Mouse (Mus musculus) ovary, postnatal 14 days (tissue): Measurements from ENCODE around the gene Cdkn2aipnl.

ENCODE experiments used
- DNase-seq: peaks from one replicate; pipeline ENCODE4 v3.0.0; 2022; ENCODE audit warnings: low spot score

Gene Cdkn2aipnl

GRCm38 (mm10) chr11:51946144-51946543 lies 21.3 kb upstream of the Cdkn2aipnl start:
- no peak for DNase-seq

GRCm38 (mm10) chr11:51949155-51949840 lies 18.2 kb upstream of the Cdkn2aipnl start:
- DNase-seq: no peak

- no peak for DNase-seq
Measured at GRCm38 (mm10) chr11:51949919-51950318, 17.5 kb upstream of the Cdkn2aipnl start.

DNA sequence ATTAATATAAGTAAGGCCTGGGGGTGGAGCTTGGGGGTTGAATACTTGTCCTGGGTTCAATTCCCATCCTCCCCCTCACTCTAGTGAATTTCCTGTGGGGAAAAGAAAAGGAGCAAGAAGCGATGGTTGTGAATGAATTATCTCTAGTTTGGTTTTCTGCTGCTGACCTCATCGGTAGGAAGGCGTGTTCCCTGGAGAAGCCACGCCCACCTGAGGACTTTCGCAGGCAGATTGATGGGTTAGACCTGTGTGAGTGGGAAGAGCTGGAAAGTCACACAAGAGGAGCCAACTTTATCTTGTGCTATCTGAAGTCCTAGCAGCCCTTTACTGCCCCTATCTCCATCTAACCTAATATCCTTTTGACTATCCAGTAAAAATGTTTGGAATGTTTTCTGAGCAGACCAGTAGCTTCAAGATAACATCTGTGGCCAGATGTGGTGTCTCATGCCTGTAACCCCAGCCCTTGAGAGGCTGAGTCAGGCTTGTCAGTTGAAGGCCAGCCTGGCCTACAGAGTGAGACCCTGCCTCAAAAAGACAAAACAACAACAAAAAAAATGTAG lies 15.5 kb upstream of the Cdkn2aipnl start:
- no peak for DNase-seq

- DNase-seq: no peak
Measured at GRCm38 (mm10) chr11:51956112-51956511, 11.3 kb upstream of the Cdkn2aipnl start.

DNA sequence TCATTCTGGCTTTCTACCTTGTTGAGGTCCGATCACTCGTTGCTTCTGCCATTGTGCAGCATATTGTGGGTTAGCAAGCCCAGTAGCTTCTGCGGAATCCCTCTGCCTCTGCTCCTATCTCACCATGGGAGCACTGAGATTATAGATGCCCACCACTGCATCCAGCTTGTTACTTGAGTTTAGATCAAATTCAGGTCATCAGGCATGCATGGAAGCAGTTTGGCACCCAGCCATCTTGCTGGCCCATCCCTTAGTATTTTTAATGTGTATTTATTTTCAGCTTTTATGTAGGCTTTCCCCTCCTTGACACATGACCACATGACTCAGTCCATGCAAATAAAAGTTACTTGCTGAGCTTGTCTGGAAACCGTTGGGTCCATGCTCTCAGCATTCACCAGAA lies 9.7 kb upstream of the Cdkn2aipnl start:
- DNase-seq: no peak

GRCm38 (mm10) chr11:51959511-51959910 lies 8.0 kb upstream of the Cdkn2aipnl start:
- DNase-seq: no peak

- DNase-seq: no peak
Measured at GRCm38 (mm10) chr11:51960061-51960460, 7.4 kb upstream of the Cdkn2aipnl start.

- peak; percentile 12 for DNase-seq
Measured at GRCm38 (mm10) chr11:51960967-51961471, 6.4 kb upstream of the Cdkn2aipnl start.

DNA sequence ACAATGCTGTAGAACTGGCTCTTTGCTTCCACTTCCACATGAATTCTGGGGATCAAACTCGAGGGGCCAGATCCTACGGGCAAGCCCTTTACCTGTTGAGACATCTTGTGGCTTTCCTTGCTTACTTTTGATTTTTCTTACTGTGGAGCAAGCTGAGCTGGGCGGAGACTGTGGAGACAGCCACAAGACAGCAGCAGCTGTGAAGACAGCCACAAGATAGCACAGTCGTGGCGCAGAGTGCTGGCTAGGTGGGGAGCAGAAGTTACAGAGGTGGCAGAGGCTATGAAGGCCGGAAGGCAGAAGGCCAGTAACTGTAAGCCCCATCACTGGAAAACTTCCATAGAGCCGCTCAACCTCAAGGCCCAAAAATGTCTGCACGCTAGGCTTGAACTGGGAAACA lies 5.7 kb upstream of the Cdkn2aipnl start:
- DNase-seq: no peak

DNA sequence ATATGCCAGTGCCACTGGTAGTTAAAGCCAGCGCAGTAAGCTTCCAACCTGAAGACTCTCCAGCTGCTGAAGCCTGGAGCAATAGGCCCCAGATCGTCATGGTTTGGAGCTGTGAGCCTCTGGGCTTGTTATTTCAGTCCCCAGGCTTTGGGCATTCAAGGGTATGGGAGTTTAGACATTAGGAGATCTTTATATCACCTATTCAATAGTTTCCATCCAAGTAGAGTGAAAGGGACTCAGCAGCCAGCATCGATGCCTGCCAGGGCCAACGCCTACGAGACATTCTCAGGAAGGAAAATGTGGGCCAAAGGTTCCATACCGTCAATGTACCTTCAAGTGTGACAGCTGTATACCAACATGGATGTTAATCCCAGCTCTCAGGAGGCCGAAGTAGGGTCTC lies 5.2 kb upstream of the Cdkn2aipnl start:
- DNase-seq: no peak

- DNase-seq: no peak
Measured at GRCm38 (mm10) chr11:51966651-51967050, 810 bp upstream of the Cdkn2aipnl start.

DNA sequence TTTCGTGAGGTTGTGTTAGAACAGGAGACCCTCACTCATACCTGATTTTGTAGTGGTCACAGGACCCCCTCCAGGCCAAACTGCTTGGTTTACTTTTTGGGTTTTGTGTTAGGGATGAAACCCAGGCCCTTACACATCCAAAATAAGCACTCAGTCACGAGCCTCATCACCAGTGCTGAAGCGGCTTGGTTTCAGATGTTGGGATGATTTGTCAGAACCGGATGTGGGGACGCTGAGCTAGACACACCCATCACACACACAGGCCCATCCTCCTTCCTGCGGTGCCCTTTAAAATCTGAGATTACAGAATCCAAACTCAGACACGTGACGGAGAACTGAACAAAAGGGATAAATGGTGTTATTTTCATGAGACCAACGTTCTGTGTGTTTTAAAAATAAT lies 1.4 kb downstream of the Cdkn2aipnl start:
- DNase-seq: no peak

- no peak for DNase-seq
Measured at GRCm38 (mm10) chr11:51969511-51969910, 2.0 kb downstream of the Cdkn2aipnl start.

- no peak for DNase-seq
Measured at GRCm38 (mm10) chr11:51971644-51972043, 4.2 kb downstream of the Cdkn2aipnl start.

GRCm38 (mm10) chr11:51999611-52000289 lies 32.3 kb downstream of the Cdkn2aipnl start:
- DNase-seq: peak; percentile 54

GRCm38 (mm10) chr11:52000290-52000962 lies 33.0 kb downstream of the Cdkn2aipnl start, which contains the start of gene Ube2b:
Gene Ube2b (minus strand): TSS chr11:52000762.
- peak; percentile 91 for DNase-seq

DNA sequence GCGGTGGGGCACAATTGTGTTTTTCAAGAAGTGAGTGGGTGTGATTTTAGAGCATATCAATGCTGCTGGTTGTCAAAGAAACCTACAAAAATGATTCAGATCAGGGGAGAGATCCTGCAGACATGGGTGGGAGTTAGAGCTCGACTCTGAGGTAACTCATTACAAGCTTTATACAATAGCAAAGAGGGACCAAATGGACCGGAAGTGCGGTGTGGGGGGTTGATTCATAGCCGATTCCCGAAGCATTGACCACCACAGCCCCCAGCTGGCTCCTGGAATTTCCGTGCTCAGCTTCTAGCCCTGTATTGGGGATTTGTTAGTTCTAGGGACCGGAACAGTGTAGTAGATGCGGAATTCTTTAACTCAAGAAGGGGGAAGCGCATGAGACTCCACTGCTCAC lies 33.9 kb downstream of the Cdkn2aipnl start:
- DNase-seq: no peak

GRCm38 (mm10) chr11:52001861-52002260 lies 34.4 kb downstream of the Cdkn2aipnl start:
- no peak for DNase-seq

DNA sequence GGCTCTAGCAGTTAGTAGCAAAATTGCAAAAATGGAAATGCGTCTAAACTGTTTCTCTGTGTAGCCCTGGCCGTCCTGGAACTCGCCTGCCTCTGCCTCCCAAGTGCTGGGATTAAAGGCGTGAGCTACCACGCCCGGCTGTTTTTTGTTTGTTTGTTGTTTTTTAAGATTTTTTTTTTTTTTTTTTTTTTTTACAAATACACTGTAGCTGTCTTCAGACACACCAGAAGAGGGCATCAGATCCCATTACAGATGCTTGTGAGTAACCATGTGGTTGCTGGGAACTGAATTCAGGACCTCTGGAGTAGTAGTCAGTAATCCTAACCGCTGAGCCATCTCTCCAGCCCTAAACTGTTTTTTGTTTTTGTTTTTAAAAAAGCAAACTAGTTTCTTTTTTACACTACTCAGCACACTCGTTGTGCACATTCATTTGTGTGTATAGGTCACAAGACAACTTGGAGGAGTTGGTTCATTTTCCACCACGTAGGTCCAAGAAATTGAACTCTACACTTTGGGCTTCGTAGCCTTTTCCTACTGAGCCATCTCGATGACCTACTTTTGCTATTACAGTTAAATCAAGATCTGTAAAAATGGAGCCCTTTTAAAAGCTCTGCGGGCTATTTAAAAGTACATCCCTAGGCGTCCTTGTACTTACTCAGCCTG lies 35.5 kb downstream of the Cdkn2aipnl start:
- DNase-seq: no peak

DNA sequence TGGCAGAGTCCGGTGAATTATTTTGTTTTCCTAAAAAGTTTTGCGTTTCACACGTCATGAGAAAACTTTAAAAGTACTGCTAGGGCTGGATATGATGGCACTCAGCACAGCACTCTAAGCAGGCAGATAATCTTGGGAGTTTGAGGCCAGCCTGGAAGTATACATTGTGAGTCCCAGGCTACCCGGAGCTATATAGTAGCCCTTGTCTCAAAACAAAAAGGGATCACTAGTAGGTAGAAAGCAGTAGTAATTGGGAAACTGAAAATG lies 36.0 kb downstream of the Cdkn2aipnl start:
- no peak for DNase-seq
